Mouse (Mus musculus) embryonic facial prominence, embryonic 14.5 days (tissue): ENCODE results near the gene Itprid1. TPM values are rescaled to one million over a fixed set of nuclear protein-coding genes. Genes with fewer than 3 reads are reported as not detected.

ENCODE experiments used
- ATAC-seq: fragments of 200-750 bp; cut with Nextera tagmentation; 2 replicates; pipeline ENCODE4 v1.8.0; 2017; ENCODE audit warnings: low read depth, moderate number of reproducible peaks, moderate TSS enrichment
- DNase-seq: peaks from one replicate; pipeline ENCODE4 v3.0.0-alpha.2; 2015; ENCODE audit warnings: low spot score
- H3K27ac ChIP-seq: fragments of 300-500 bp; sonication (generic); replicated peaks from 2 replicates; pipeline ENCODE4 v1.5.1; 2014; ENCODE audit warnings: low read depth, mild to moderate bottlenecking, low read length, moderate library complexity
- H3K27me3 ChIP-seq: fragments of 300-500 bp; sonication (generic); replicated peaks from 2 replicates; pipeline ENCODE4 v1.6.1; 2014; ENCODE audit warnings: low read length; ENCODE audit not compliant: control insufficient read depth, insufficient read depth
- H3K36me3 ChIP-seq: fragments of 300-500 bp; sonication (generic); 2 replicates; pipeline ENCODE4 v1.6.1; 2014; ENCODE audit warnings: low read length, mixed read lengths; ENCODE audit not compliant: control insufficient read depth, insufficient read depth
- H3K4me1 ChIP-seq: fragments of 300-500 bp; sonication (generic); 2 replicates; pipeline ENCODE4 v1.6.1; 2014; ENCODE audit warnings: antibody characterized with exemption, low read length; ENCODE audit not compliant: control insufficient read depth, insufficient read depth
- H3K4me2 ChIP-seq: fragments of 300-500 bp; sonication (generic); 2 replicates; pipeline ENCODE4 v1.6.1; 2014; ENCODE audit warnings: low read depth, mild to moderate bottlenecking, low read length, moderate library complexity, mixed read lengths
- H3K4me3 ChIP-seq: fragments of 300-500 bp; sonication (generic); 2 replicates; pipeline ENCODE4 v1.5.1; 2014; ENCODE audit warnings: low read depth, mild to moderate bottlenecking, low read length
- H3K9ac ChIP-seq: fragments of 300-500 bp; sonication (generic); 2 replicates; pipeline ENCODE4 v1.6.1; 2014; ENCODE audit warnings: low read depth, mild to moderate bottlenecking, low read length, moderate library complexity, mixed read lengths
- H3K9me3 ChIP-seq: fragments of 300-500 bp; sonication (generic); 2 replicates; pipeline ENCODE4 v1.6.1; 2016; ENCODE audit warnings: low read length; ENCODE audit not compliant: control insufficient read depth
- WGBS: fragments of 180-500 bp; shearing (Covaris S2); extraction: QIAGEN DNeasy Blood & Tissue Kit; methylation state at CpG from one replicate; pipeline ENCODE4 v1.1.7; 2014; 5-methylcytosine and 5-hydroxymethylcytosine counted together
- polyA plus RNA-seq: library from polyadenylated mRNA; unstranded; fragments of >200 nt; fragmentation: Nextera tagmentation; extraction: Ambion mirVana; gene quantifications from 2 replicates; pipeline ENCODE4 v1.2.1, GENCODE M21; 2014

Gene Itprid1
- polyA plus RNA-seq, 1 experiment from 2014 or later, result 0.49 TPM

- Histone ChIP-seq H3K9me3 (no peaks in the 10 kb centered on the region), H3K27me3 (no peaks in the 10 kb centered on the region), H3K9ac (no peak overlapping the region), H3K4me1 (no peaks in the 10 kb centered on the region), H3K36me3 (no peaks in the 10 kb centered on the region), H3K4me3 (no peak overlapping the region), H3K27ac (no peak overlapping the region), H3K4me2 (no peak overlapping the region)
- ATAC-seq, result no peak
- DNase-seq, result peak; percentile 13
- WGBS, result 66% methylated on average over 3 of the region's 3 CpGs
These were observed 83.6 kb downstream of the Itprid1 start for GRCm38 (mm10) chr6:55920282-55920720.

GRCm38 (mm10) chr6:55920866-55921630 is 84.4 kb downstream of the Itprid1 start:
- WGBS, result 77% methylated on average over 4 of the region's 4 CpGs
- no peak overlapping the region for H3K4me3 ChIP-seq
- H3K9ac ChIP-seq, result no peak overlapping the region
- H3K9me3 ChIP-seq, result no peaks in the 10 kb centered on the region
- no peaks in the 10 kb centered on the region for H3K27me3 ChIP-seq
- no peak for DNase-seq
- H3K36me3 ChIP-seq, result no peaks in the 10 kb centered on the region
- no peak for ATAC-seq
- H3K4me2 ChIP-seq, result no peak overlapping the region
- H3K4me1 ChIP-seq, result no peaks in the 10 kb centered on the region
- H3K27ac ChIP-seq, result no peak overlapping the region

- no peak for ATAC-seq
- H3K4me1 ChIP-seq, result no peaks in the 10 kb centered on the region
- H3K27ac ChIP-seq, result no peak overlapping the region
- H3K9ac ChIP-seq, result no peak overlapping the region
- no peak for DNase-seq
- no peak overlapping the region for H3K4me2 ChIP-seq
- H3K36me3 ChIP-seq, result no peaks in the 10 kb centered on the region
- WGBS, result 96% methylated on average over 1 of the region's 1 CpGs
- no peaks in the 10 kb centered on the region for H3K9me3 ChIP-seq
- no peak overlapping the region for H3K4me3 ChIP-seq
- H3K27me3 ChIP-seq, result no peaks in the 10 kb centered on the region
These were observed 108.0 kb downstream of the Itprid1 start for GRCm38 (mm10) chr6:55944709-55945108.

- Histone ChIP-seq H3K36me3 (no peaks in the 10 kb centered on the region), H3K9me3 (no peaks in the 10 kb centered on the region), H3K9ac (no peak overlapping the region), H3K4me3 (no peak overlapping the region), H3K27ac (no peak overlapping the region), H3K4me2 (no peak overlapping the region), H3K27me3 (no peaks in the 10 kb centered on the region), H3K4me1 (no peaks in the 10 kb centered on the region)
- peak; percentile 79 for DNase-seq
- 70% methylated on average over 8 of the region's 8 CpGs for WGBS
- ATAC-seq, result peak; percentile 79
These were observed 113.8 kb downstream of the Itprid1 start for GRCm38 (mm10) chr6:55950345-55951110.

GRCm38 (mm10) chr6:55972998-55973397 is 136.3 kb downstream of the Itprid1 start:
- peak; percentile 57 for DNase-seq

GRCm38 (mm10) chr6:55979766-55980165 is 143.1 kb downstream of the Itprid1 start:
- no peak overlapping the region for H3K9ac ChIP-seq
- no peaks in the 10 kb centered on the region for H3K9me3 ChIP-seq
- ATAC-seq, result no peak
- no peak overlapping the region for H3K4me2 ChIP-seq
- no peak for DNase-seq
- no peaks in the 10 kb centered on the region for H3K4me1 ChIP-seq
- no peak overlapping the region for H3K4me3 ChIP-seq
- no peaks in the 10 kb centered on the region for H3K27me3 ChIP-seq
- no peaks in the 10 kb centered on the region for H3K36me3 ChIP-seq
- 74% methylated on average over 2 of the region's 2 CpGs for WGBS
- no peak overlapping the region for H3K27ac ChIP-seq

More at GRCm38 (mm10) chr6:55972998-55973397, 136.3 kb downstream of the Itprid1 start:
- Histone ChIP-seq H3K4me1 (no peaks in the 10 kb centered on the region), H3K9ac (no peak overlapping the region), H3K36me3 (no peaks in the 10 kb centered on the region), H3K4me3 (no peak overlapping the region), H3K27me3 (no peaks in the 10 kb centered on the region), H3K9me3 (no peaks in the 10 kb centered on the region), H3K4me2 (no peak overlapping the region), H3K27ac (no peak overlapping the region)
- ATAC-seq, result no peak

GRCm38 (mm10) chr6:56008711-56009110 is 172.0 kb downstream of the Itprid1 start:
- WGBS, result 45% methylated on average over 4 of the region's 4 CpGs

GRCm38 (mm10) chr6:56012384-56012783 is 175.7 kb downstream of the Itprid1 start:
- H3K36me3 ChIP-seq, result no peaks in the 10 kb centered on the region
- H3K4me2 ChIP-seq, result no peak overlapping the region
- H3K4me3 ChIP-seq, result no peak overlapping the region
- no peaks in the 10 kb centered on the region for H3K9me3 ChIP-seq
- ATAC-seq (no peak), DNase-seq (no peak)
- no peaks in the 10 kb centered on the region for H3K27me3 ChIP-seq
- H3K27ac ChIP-seq, result no peak overlapping the region
- WGBS, result 49% methylated on average over 5 of the region's 5 CpGs
- H3K4me1 ChIP-seq, result no peaks in the 10 kb centered on the region
- H3K9ac ChIP-seq, result no peak overlapping the region

More at GRCm38 (mm10) chr6:56008711-56009110, 172.0 kb downstream of the Itprid1 start:
- Histone ChIP-seq H3K4me1 (no peaks in the 10 kb centered on the region), H3K9me3 (no peaks in the 10 kb centered on the region), H3K36me3 (no peaks in the 10 kb centered on the region), H3K4me2 (no peak overlapping the region), H3K27ac (no peak overlapping the region), H3K4me3 (no peak overlapping the region), H3K9ac (no peak overlapping the region), H3K27me3 (no peaks in the 10 kb centered on the region)
- DNase-seq, result no peak
- no peak for ATAC-seq
